Mouse (Mus musculus) mouse trophoblast stem cell (cell line): ENCODE measurements around the gene Nek4.

Source experiments
- in situ Hi-C, 2 experiments: fragments of 300-500 bp; cut with MseI, MboI; formaldehyde crosslinking; loops; 2 replicates in 1 of 2; 3 replicates in 1 of 2; pipeline ENCODE4 v1.15.1; 2025

The Nek4 gene

DNA sequence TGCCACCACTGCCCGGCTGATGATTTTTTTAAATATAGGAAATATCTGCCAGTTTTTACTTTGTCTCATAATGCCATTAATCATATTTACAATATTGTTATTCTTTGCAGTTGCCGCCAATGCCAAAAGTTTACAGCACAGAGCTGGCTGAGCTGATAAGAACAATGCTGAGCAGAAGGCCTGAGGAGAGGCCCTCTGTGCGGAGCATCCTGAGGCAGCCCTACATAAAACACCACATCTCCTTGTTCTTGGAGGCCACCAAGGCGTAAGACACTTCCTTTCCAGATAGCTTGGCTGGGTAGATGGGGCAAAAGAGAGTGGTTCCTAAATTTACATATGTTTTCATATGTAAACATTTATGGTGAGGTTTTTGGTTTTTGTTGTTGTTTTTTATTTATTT lies 7.9 kb downstream of the Nek4 start:
- in situ Hi-C loops: no loop called here

DNA sequence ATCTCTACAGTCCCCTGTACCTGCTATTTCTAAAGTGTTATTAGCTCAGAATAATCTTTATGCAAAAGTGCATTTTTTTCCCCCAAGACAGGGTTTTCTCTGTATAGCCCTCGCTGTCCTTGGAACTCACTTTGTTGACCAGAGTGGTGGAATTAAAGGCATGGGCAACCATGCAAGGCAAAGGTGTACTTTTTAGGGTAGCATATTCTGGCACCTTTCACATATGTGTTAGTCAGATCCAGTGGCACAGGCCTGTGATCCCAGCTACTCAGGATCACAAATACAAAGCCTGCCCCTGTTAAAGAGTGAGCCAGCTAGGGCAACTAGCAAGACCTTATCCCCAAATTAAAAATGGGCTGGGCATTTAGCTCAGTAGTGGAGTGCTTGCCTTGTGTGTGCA lies 9.2 kb downstream of the Nek4 start:
- in situ Hi-C loops: no loop called here

DNA sequence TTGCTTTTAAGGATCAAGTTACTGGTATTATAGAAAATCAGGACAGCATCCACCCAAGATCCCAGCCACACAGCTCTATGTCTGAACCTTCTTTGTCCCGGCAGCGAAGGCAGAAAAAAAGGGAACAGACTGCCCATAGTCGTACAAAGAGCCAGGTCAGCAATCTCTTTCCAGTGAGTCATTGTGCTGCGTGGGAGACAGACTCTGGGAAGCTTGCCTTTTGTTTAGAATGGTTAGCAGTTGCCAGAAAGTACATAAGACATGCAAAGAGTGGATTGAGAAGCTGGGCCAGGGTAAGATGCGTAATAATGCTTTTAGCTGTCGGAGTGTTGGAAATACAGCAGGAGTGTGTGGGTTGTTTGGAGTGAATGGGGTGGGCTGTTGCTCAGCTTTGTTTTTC lies 23.0 kb downstream of the Nek4 start:
- in situ Hi-C loops: no loop called here

DNA sequence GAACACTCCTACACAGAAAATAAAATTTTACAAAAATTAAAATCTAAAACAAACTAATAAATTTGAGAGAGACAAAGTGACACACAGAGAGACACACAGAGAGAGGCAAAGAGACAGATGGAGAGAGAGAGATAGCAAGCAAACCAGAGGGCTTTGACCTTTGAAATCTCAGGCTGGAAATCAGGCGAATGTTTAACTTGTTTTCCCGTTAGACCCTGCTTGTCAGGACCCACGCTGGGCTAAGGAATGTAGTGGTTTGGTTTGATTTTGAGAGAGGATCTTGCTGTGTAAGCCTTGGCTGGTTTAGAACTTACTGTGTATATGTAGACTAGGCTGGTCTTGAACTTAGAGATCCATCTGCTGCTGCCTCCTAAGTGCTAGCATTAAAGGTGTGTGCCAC lies 25.0 kb downstream of the Nek4 start:
- in situ Hi-C loops: no loop called here

DNA sequence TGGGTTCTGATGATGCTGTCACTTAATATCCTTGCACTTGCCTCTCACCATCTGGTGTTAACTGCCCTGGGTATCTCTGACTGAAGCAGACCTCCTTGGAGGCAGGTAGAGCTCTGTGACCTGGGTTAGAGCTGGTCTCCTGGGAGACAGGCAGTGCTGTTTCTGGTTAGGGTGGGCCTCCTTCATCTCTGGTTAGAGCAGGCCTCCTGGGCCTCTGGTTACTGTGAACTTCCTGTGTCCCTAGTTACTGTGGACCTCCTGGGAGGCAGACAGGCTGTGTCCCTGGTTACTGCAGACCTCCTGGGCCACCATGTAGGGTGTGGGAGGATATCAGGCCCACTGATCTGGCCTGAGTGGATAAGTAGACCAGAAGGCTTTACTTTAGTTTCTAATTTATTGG lies 45.2 kb downstream of the Nek4 start:
- in situ Hi-C loops: no loop called here

DNA sequence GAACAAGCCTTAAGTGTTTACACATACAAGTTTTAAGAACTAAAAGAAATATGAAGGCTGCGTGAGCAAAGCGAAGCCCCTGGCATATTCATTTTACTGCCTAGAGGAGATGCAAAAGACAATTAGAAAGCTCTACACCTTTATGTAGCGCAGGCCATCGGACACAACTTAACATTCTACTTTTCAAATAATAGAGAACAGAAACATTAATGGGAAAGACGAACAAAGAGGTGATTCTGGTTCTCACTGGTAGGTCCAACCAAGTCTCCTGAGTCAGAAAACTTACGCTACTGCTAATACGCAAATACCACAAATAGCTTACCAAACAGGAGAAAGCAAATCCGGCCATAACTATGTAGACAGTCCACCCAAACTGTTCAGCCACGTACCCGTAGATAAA lies 49.2 kb downstream of the Nek4 start:
- in situ Hi-C loops: no loop called here

DNA sequence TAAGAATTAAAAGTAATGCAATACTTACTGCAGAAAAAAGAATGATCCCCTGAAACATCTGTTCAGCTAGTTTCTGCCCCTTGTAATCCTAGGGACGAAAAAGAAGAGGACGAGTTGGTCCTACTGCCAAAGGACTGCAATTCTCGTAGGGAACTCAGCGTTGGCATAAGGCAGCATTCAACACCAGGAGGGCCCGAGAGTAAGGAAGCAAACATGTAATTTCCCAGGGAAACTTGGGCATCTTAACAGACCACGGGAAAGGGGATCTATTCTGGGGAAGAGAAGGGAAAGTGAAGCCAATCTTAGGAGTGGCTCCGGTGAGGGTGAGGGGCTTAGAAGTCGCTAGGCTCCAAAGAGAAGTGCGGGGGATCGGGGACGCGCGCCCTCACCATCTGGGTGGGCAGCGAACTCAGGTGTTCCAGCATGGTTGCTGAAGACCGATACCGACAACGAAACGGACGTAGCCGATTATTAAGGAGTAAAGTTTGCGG lies 49.7 kb downstream of the Nek4 start:
- in situ Hi-C loops: no loop called here

DNA sequence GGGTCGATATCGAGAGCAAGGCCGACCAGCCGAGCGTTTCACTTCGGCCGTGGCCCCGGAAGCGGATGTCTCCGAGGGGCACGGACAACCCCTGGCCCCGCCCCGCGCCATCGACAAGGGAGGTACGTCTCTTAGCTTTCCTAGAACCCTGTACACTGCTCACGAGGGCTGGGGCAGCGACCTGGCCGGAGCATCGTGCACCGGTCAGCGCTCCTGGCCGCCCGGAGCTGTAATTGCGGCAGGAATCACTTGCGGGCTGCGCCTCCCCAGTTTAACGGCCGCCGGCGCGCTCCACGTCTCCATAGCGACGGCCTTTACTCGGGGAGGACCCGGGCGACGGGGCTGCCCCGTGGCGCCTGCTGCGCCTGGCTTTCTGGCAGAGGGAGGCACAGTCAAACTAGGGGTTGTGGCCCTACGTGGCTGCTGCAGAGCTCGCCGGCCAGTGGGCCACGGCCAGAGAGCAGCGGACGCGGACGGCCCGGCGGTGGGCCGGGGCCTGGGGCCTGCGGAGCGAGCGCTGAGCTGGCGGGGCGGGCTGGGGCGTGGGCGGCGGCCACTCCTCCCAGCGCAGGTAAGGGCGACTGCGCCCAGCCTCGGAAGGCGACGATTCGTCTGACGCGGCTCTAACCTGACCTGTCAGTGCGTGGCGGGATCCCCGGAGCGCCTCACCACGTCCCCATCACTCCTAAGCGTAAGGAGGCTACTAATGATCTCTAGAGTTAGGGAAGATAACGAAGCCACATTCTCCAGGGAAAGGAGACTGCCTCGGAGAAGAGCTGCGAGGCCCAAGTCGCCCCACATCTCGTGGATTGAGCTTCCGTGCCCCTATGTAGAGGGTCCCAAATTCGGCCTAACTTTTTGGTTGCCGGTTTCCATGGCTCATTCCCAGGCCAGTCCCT lies 50.4 kb downstream of the Nek4 start, which contains the start of the genes Glt8d1 and Spcs1:
Gene Glt8d1 (plus strand): TSS at position 94 of the 899 bp plus-strand sequence.
Gene Spcs1 (minus strand): TSS at position 366 of the 899 bp plus-strand sequence.
- in situ Hi-C loops: no loop called here

DNA sequence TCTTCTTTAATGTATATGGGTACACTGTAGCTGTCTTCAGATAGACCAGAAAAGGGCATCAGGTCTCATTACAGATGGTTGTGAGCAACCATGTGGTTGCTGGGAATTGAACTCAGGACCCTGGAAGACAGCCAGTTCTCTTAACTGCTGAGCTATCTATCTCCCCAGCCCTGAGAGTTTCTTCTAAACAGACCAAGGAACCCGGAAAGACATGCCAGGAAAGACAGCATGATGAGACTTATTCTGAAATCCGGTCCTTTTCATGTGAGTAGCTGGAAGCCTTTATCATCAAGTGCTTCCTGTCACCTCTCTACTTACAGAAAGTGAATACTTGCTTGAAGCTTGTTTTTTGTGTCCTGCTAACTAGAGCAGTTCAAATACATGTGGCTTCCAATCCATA lies 53.4 kb downstream of the Nek4 start:
- in situ Hi-C loops: no loop called here

DNA sequence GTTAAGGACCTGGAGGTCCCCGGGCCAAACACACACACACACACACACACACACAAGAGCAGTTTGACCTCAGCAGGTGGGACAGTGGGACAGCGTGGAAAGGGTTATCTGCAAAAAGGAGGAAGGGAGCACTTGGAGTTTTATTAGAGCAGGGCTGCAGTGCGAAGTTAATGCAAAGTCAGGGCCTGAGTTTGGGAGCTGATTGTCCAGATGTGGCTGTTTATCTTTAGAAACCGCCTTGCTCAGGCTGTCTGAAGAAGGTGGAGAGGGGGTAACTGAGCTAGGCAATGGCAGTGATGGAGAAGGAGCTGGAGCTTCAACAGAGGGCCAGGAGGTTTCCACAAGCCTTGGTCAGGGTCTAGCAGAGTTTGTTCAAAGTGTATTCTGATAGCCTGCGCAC lies 55.6 kb downstream of the Nek4 start:
- in situ Hi-C loops: no loop called here

DNA sequence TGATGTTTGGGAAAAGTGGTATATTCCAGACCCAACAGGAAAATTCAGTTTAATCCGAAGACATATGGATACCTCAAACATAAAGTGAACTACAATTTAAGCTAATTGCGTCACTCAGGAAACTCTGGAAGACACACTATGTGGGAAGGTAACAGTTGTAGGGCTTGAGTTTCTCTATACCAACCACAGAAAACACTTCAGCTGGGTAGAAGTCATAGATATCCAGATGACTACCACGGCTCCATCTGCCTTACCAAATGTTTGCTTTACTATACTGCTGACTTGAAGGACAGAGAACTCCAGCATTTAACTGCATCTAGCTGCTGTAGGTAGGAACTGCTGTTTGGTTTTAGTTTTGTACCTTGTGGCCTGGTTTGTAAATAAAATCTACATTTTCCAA lies 60.4 kb downstream of the Nek4 start:
- in situ Hi-C loops: no loop called here

DNA sequence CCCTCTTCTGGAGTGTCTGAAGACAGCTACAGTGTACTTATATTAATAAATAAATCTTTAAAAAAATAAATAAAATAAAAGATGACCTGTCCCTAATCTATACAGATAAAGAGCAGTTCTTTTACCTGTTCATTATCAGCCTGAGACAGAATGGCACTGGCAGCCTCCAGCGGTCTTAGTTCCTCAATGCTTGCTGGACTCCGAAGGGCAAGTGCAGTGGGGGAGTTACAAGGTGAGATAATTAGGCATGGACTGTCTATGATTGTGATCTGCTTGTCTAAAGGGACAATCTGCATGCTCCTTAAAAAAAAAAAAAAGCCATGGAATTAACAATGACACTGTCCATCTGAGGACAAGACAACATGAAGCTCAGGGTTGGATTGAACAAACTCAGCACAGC lies 62.8 kb downstream of the Nek4 start:
- in situ Hi-C loops: no loop called here

DNA sequence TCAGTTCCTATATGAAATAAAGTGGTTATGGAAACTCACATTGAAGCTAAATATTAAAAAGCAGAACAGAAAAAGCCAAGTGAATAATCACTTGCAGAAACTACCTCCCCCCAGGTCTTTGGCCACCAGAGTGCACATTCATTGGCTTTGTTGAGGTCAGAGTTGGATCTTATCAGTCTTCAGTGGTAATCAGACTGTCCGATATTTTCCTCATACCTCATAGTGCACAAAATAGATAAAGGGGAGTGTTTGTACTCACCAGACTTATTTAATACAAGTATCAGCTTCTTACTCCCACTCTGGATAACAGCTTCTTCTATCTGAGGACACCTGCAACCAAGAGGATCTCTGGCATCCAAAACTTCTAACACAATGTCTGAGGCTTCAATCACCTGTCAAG lies 64.9 kb downstream of the Nek4 start:
- in situ Hi-C loops: no loop called here

DNA sequence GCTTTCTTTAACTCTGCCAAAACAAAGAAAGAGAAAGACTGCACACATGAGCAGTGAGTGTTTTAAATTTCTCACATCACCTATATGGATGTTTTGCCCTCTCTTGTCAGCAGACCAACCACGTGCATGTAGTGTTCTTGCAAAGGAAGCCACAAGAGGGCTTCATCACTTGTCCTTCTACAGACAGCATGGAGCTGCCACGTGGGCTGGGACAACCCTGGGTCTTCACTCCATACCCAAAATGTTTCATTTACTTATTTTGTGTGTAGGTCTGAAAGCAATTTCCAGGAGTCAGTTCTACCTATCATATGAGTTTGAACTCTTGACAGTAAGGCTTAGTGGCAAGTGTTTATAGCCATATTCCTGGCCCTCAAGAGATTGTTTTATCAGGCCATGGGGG lies 66.7 kb downstream of the Nek4 start:
- in situ Hi-C loops: no loop called here

DNA sequence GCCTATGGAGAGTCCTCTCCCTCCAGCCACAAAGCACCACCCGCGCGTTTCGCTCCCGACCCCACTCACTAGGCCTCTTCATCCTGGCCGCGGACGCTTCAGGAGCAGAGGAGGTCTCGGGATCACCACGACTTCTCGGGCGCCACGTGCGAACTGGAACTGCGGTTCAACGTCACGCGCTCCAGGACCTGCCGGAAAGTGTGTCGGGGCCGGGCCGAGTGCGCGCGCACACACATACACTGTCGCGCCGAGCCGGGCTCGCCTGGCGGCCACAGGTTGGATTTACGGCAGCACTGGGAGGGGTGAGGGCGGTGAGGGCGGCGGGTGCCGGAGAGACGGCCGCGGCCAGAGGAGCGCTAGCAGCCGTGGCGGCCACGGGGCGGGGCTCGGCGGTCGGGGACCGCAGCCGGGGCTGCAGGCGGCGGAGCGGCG lies 67.7 kb downstream of the Nek4 start, which contains the start of the genes Pbrm1 and Gnl3:
Gene Pbrm1 (plus strand): TSS at position 279 of the 432 bp plus-strand sequence.
Gene Gnl3 (minus strand): TSS at position 293 of the 432 bp plus-strand sequence.
- in situ Hi-C loops: no loop called here

DNA sequence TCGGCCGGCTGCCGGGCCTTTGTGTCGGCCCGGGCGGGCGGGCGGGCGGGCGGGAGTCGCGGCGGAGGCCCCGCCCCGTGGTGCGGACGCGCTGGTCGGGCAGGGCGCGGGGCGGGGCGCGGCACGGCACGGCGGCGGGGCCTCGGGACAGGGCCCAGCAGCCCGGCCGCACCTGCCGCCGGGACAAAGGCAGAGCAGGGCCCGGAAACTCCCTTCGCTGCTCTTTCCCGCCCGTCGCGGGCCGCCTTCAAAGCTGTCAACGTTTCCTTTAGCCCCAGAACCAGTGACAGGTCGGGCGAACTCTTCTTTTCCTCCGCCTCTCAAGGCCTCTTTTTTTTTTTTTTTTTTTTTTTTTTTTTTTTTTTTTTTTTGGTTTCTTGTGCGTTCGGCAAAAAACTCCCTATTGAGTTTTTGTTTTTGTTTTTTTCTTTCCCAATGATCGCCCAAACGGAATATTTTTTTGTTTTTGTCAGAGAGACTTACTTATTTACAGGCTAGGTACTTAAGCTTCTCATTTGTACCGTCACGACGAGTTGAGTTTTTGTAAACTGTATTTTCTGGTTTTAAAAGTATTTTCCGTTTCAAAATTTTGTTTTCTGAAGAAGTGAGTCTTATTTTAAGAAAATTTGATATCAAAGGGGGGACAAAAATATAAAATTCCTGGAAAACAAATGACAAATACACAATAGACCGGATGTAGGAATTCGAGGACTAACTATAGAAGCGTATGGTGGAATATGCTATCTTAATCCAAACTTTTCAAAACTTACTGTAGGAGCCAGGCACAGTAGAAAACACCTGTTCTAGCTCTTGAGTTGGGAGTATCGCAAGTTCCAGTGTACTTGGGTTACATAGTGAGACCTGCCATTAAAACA lies 68.4 kb downstream of the Nek4 start:
- in situ Hi-C loops: no loop called here

DNA sequence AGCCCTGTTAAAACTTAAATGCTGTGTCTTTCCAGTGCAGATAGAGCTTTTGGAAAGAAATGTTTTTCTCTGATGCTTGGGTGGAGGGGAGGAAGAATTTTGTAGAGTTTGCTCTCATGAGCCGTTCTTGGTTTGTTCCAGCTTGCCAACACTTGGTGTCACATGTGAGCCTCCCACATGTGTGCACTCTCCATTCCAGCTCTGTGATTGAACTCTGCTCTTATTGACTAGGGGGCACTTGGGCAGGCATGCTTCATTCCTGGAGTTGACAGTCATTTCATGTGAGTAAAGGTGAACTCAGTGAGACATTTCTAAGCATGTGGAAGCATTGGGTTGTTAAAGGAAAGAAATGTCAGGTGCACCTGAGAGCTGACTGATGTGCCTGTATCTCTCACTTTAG lies 71.4 kb downstream of the Nek4 start:
- in situ Hi-C loops: no loop called here

DNA sequence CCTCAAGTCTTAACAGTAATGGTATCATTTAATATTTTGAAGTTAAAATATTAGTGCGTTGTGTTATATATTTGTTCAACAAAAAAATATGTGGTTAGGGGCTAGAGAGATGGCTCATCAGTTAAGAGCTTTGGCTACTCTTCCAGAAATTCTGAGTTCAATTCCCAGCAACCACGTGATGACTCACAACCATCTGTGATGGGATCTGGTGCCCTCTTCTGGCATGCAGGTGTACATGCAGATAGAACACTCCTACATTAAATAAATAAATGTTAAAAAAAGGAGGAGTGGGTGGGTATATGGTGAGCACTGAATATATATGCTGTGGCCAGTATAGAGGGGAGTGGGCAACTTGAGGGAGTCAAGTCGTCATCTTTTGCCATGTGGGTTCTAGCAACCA lies 74.6 kb downstream of the Nek4 start:
- in situ Hi-C loops: no loop called here
